Mouse (Mus musculus): ENCODE measurements around the gene Ctf1. TPM values are rescaled to one million over a fixed set of nuclear protein-coding genes. Genes with fewer than 3 reads are reported as not detected.

Gene Ctf1
- polyA plus RNA-seq, 1 experiment from 2014 or later = 5.3 TPM

DNA sequence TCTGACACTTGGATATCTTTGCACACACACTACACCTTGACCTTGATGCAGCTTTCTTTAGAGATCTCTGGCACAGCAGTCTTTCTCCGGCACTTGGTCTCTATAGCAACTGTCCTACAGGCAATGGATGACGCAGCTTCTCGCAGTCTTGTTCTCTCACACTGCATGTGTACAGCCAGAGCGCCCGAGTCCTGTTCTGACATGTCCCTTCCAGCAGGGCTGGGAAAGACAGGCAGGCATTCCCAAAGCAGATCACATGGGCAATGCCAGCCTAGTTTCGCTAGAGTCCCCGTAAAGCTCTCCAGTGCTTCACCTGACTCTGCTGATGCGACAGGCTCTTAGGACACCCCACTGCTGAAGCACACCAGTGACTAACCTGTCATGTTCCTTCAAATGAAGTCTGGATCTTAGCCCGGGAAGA is 37.1 kb upstream of the Ctf1 start:
- peak overlapping the region; percentile 17; the same call in 1 of the 2 replicates for H3K9ac ChIP-seq (ENCODE audit: low read length)

DNA sequence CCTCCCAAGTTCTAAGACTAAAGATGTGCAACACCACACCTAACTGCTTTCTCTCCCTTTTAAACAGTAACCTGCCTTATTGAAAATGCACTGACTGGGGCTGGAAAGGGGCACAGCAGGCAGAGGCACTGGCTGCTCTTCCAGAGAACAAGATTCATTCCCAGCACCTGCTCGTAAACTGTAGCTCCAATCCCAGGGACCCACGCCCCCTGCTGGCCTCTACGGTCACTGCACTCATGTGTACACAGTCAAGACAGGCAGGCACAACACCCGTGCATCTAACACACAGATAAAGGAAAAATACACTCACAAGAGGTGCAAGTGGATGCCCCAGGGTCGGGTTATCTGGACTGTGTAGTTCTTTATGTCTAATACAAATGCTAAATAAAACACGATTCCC is 35.5 kb upstream of the Ctf1 start:
- Histone ChIP-seq H3K9ac (ENCODE audit: low read length) (no peak overlapping the region), H3K27me3 (replicated peaks; ENCODE audit: control insufficient read depth, insufficient read depth, low read length) (no peaks in the 10 kb centered on the region), H3K27ac (ENCODE audit: low read depth, low read length) (no peak overlapping the region), H3K4me2 (ENCODE audit: low read length) (no peak overlapping the region), H3K36me3 (ENCODE audit: control insufficient read depth, insufficient read depth, low read length) (peaks cover 3% of the 10 kb centered on the region; the same call in 1 of the 2 replicates), H3K9me3 (replicated peaks; ENCODE audit: control insufficient read depth, low read length) (no peaks in the 10 kb centered on the region), H3K4me1 (ENCODE audit: control insufficient read depth, insufficient read depth, low read length) (no peaks in the 10 kb centered on the region), H3K4me3 (ENCODE audit: low read depth, low read length) (no peak overlapping the region)
- DNase-seq (ENCODE audit: low spot score) (peak; percentile 24), ATAC-seq (no peak)
- 66% methylated on average over 6 of the region's 6 CpGs for WGBS

More for the DNA sequence above, 37.1 kb upstream of the Ctf1 start:
- Histone ChIP-seq H3K36me3 (ENCODE audit: control insufficient read depth, insufficient read depth, low read length) (peaks cover 3% of the 10 kb centered on the region; the same call in 1 of the 2 replicates), H3K9me3 (replicated peaks; ENCODE audit: control insufficient read depth, low read length) (no peaks in the 10 kb centered on the region), H3K27ac (ENCODE audit: low read depth, low read length) (peak overlapping the region; percentile 61; the same call in 1 of the 2 replicates), H3K4me3 (ENCODE audit: low read depth, low read length) (no peak overlapping the region), H3K4me2 (ENCODE audit: low read length) (no peak overlapping the region), H3K4me1 (ENCODE audit: control insufficient read depth, insufficient read depth, low read length) (no peaks in the 10 kb centered on the region), H3K27me3 (replicated peaks; ENCODE audit: control insufficient read depth, insufficient read depth, low read length) (no peaks in the 10 kb centered on the region)
- ATAC-seq (peak; percentile 20; the same call in 1 of the 2 replicates), DNase-seq (ENCODE audit: low spot score) (no peak)
- WGBS = 76% methylated on average over 9 of the region's 9 CpGs

DNA sequence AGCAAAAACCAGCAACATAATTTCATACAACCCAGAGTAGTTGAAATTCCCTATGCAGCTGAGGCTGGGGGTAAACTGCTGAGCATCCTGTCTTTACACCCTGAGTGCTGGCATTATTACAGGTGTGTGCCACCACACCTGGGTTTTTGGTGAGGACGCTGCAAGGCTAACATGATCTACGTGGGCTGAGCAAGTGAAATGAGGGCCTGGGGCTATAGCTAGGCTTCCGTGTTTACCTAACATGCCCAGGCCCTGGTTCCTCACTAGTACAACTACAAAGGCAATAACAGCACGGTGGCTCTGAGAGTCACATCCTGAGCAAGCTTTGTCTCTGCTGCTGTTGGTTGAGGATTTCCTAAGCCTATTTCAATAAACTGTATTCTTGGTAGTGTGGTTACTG is 34.9 kb upstream of the Ctf1 start:
- DNase-seq (ENCODE audit: low spot score) = no peak
- Histone ChIP-seq H3K4me1 (ENCODE audit: control insufficient read depth, insufficient read depth, low read length) (no peaks in the 10 kb centered on the region), H3K27ac (ENCODE audit: low read depth, low read length) (no peak overlapping the region)

DNA sequence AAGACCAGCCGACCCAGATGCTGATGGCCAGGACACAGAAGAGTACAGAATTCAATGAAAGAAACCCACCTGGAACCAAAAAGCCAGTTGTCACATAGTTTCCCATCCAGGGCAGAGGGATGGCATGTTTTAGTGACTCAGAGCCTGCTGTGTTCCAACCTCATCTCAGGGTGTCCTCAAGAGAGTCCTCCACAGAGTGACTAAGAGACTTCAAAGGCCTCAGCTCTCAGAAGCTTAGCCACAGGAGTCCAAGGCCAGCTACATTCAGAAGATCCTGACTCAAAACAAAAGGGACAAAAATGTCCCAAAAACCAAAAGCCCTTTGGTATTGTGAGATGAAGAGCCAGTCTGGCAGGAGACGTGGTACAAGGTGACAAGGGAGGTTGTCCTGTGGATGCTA is 33.7 kb upstream of the Ctf1 start:
- H3K4me2 ChIP-seq (ENCODE audit: low read length) = no peak overlapping the region
- no peaks in the 10 kb centered on the region for H3K9me3 ChIP-seq (replicated peaks; ENCODE audit: control insufficient read depth, low read length)
- no peak overlapping the region for H3K4me3 ChIP-seq (ENCODE audit: low read depth, low read length)
- 55% methylated on average over 2 of the region's 2 CpGs for WGBS
- DNase-seq (ENCODE audit: low spot score) = no peak
- H3K27ac ChIP-seq (ENCODE audit: low read depth, low read length) = no peak overlapping the region
- no peak overlapping the region for H3K9ac ChIP-seq (ENCODE audit: low read length)
- ATAC-seq = no peak
- H3K36me3 ChIP-seq (ENCODE audit: control insufficient read depth, insufficient read depth, low read length) = peaks cover 3% of the 10 kb centered on the region; the same call in 1 of the 2 replicates
- no peaks in the 10 kb centered on the region for H3K27me3 ChIP-seq (replicated peaks; ENCODE audit: control insufficient read depth, insufficient read depth, low read length)
- H3K4me1 ChIP-seq (ENCODE audit: control insufficient read depth, insufficient read depth, low read length) = no peaks in the 10 kb centered on the region

More for the DNA sequence above, 34.9 kb upstream of the Ctf1 start:
- no peak overlapping the region for H3K9ac ChIP-seq (ENCODE audit: low read length)
- no peak overlapping the region for H3K4me2 ChIP-seq (ENCODE audit: low read length)
- ATAC-seq = no peak
- no peaks in the 10 kb centered on the region for H3K9me3 ChIP-seq (replicated peaks; ENCODE audit: control insufficient read depth, low read length)
- no peaks in the 10 kb centered on the region for H3K27me3 ChIP-seq (replicated peaks; ENCODE audit: control insufficient read depth, insufficient read depth, low read length)
- peaks cover 3% of the 10 kb centered on the region; the same call in 1 of the 2 replicates for H3K36me3 ChIP-seq (ENCODE audit: control insufficient read depth, insufficient read depth, low read length)
- H3K4me3 ChIP-seq (ENCODE audit: low read depth, low read length) = no peak overlapping the region
- WGBS = 91% methylated on average over 4 of the region's 4 CpGs

DNA sequence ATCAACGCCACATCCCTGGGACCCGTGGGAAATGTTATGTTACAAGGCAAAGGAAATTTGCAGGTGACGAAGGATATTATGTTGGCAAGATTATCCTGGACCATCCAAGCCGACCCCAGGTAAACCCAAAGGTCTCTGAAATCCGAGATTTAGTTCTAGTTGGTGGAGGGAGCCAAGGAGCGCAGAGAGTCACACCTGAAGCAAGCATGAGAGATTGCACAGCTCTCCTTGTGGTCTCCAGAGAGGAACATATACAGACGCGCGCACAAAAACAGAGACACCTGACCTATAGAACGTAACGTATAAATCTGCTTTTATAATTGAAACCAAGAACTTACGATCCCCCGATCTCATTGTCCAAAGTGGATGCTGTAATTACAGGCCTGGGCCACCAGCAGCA is 32.0 kb upstream of the Ctf1 start:
- WGBS = 90% methylated on average over 13 of the region's 13 CpGs
- Histone ChIP-seq H3K27me3 (replicated peaks; ENCODE audit: control insufficient read depth, insufficient read depth, low read length) (no peaks in the 10 kb centered on the region), H3K27ac (ENCODE audit: low read depth, low read length) (no peak overlapping the region), H3K4me3 (ENCODE audit: low read depth, low read length) (no peak overlapping the region), H3K36me3 (ENCODE audit: control insufficient read depth, insufficient read depth, low read length) (peaks cover 3% of the 10 kb centered on the region; the same call in 1 of the 2 replicates), H3K9me3 (replicated peaks; ENCODE audit: control insufficient read depth, low read length) (no peaks in the 10 kb centered on the region), H3K9ac (ENCODE audit: low read length) (no peak overlapping the region), H3K4me2 (ENCODE audit: low read length) (no peak overlapping the region), H3K4me1 (ENCODE audit: control insufficient read depth, insufficient read depth, low read length) (no peaks in the 10 kb centered on the region)
- no peak for DNase-seq (ENCODE audit: low spot score)
- no peak for ATAC-seq

DNA sequence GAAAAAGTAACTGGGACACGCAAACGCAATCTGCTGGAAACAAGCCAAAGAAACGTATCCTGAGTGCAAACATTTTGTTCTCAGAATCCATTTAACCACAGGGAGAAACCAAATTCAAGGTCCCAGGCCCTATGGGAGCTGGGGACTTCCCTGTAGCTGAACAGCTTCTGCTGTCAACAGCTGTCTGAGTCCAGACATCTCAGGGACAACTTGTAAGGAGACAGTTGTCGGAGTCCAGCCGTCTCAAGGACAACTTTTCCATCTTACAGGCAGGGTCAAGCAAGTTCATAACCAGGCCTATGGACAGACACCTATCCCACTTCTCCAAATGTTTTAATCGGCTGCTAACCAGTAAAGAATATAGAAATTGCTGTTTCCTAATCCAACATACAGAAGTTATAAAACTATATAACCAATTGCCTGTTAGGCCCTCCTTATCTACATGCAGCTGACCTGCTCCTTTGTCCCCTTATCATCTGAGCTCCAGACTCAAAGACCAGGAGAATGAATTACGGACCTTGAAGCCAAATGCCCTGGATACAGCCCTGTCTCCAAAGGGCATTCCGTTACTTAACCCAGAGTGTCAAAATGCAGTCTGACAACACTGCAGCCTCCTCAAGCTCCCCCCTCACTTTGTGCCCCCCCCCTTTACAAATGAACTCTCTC is 30.5 kb upstream of the Ctf1 start:
- Histone ChIP-seq H3K27ac (ENCODE audit: low read depth, low read length) (no peak overlapping the region), H3K4me2 (ENCODE audit: low read length) (no peak overlapping the region), H3K9me3 (replicated peaks; ENCODE audit: control insufficient read depth, low read length) (no peaks in the 10 kb centered on the region), H3K36me3 (ENCODE audit: control insufficient read depth, insufficient read depth, low read length) (no peaks in the 10 kb centered on the region; the same call in 1 of the 2 replicates), H3K4me1 (ENCODE audit: control insufficient read depth, insufficient read depth, low read length) (no peaks in the 10 kb centered on the region), H3K9ac (ENCODE audit: low read length) (no peak overlapping the region), H3K4me3 (ENCODE audit: low read depth, low read length) (no peak overlapping the region), H3K27me3 (replicated peaks; ENCODE audit: control insufficient read depth, insufficient read depth, low read length) (no peaks in the 10 kb centered on the region)
- no peak for ATAC-seq
- DNase-seq (ENCODE audit: low spot score) = no peak
- WGBS = 89% methylated on average over 8 of the region's 8 CpGs

DNA sequence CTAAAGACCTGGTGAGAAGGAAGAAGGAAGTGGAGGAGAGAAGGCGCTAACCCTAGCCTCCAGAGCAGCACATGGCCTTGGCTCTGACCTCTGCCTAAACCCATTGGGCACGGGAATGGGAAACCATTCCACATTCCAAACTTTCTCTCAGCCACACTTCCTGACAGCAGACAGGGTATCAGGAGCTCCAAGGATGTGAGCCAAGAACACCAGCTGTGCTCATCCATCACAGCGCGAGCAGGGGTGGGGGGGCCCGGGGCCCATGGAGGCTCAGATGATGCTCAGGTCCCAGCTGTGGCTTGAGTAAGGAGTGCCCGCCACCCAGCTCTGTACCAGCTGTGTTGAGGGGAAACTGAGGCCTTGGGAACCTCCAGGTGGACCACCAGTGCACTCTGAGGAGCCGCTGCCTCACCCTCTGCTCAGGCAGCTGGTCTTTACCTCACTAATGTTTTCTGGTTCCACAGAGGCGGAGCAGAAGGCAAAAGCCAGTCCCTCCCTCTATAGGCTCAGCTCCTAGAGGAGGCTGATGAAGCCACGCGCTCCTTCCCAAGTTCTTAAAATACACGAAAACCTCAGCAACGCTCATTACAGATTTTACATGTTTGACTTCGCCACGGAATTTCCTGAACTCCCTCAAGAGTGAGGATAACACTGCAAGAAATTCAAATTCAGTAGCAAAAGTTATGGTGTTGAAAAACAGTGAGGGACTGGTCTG is 27.1 kb upstream of the Ctf1 start:
- no peak for ATAC-seq
- Histone ChIP-seq H3K9ac (ENCODE audit: low read length) (no peak overlapping the region), H3K4me3 (ENCODE audit: low read depth, low read length) (no peak overlapping the region), H3K27ac (ENCODE audit: low read depth, low read length) (no peak overlapping the region), H3K4me2 (ENCODE audit: low read length) (no peak overlapping the region), H3K9me3 (replicated peaks; ENCODE audit: control insufficient read depth, low read length) (no peaks in the 10 kb centered on the region), H3K4me1 (ENCODE audit: control insufficient read depth, insufficient read depth, low read length) (no peaks in the 10 kb centered on the region), H3K36me3 (ENCODE audit: control insufficient read depth, insufficient read depth, low read length) (no peaks in the 10 kb centered on the region), H3K27me3 (replicated peaks; ENCODE audit: control insufficient read depth, insufficient read depth, low read length) (no peaks in the 10 kb centered on the region)
- no peak for DNase-seq (ENCODE audit: low spot score)
- 80% methylated on average over 14 of the region's 14 CpGs for WGBS

DNA sequence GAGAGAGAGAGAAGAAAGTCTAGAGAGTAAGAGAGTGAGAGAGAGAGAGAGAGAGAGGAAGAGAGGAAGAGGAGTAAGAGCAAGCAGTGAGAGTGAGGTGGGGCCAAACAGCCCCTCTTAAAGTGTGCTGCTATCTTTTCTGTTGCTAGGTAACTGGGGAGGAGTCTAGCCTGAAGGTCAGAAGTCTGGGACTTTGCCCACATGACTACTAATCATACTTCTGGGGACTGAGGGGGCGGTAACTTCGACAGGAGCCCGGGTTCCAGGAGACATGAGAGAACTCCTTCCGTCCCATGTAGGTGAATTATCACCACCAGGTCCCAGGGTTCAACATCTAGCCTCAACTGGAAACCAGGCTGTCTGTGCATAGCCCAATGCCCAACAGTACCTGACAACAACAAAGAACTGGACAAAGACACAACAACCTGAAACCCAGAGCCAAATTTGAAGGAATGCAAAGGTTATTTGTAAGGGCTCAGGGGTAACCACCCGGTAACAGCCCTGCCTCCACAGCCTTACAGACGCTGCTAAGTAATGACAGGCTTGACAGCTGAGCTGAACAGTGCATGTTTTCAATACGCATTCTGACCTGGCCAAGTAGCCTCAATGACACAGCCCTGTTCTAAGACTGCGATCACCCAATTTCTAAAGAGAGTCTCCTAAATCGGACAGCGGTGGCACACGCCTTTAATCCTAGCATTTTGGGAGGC is 25.6 kb upstream of the Ctf1 start:
- Histone ChIP-seq H3K4me1 (ENCODE audit: control insufficient read depth, insufficient read depth, low read length) (0 out of 2 replicates have a peak, but pooled peaks cover 3% of the 10 kb centered on the region), H3K36me3 (ENCODE audit: control insufficient read depth, insufficient read depth, low read length) (no peaks in the 10 kb centered on the region), H3K4me3 (ENCODE audit: low read depth, low read length) (no peak overlapping the region), H3K27me3 (replicated peaks; ENCODE audit: control insufficient read depth, insufficient read depth, low read length) (no peaks in the 10 kb centered on the region), H3K9ac (ENCODE audit: low read length) (no peak overlapping the region), H3K4me2 (ENCODE audit: low read length) (no peak overlapping the region), H3K9me3 (replicated peaks; ENCODE audit: control insufficient read depth, low read length) (no peaks in the 10 kb centered on the region), H3K27ac (ENCODE audit: low read depth, low read length) (no peak overlapping the region)
- DNase-seq (ENCODE audit: low spot score) (no peak), ATAC-seq (no peak)
- WGBS = 85% methylated on average over 11 of the region's 11 CpGs

Measured in forebrain, embryonic 14.5 days (tissue).